Mouse (Mus musculus) bone marrow macrophage, adult 2 months (primary cell): ENCODE measurements around the gene Tecpr2.

Experiments used
- CTCF ChIP-seq: IDR thresholded peaks from 2 replicates; pipeline ENCODE4 v1.5.1; 2012; ENCODE audit warnings: low read depth, mild to moderate bottlenecking, low read length, moderate library complexity
- POLR2A ChIP-seq: IDR thresholded peaks from 2 replicates; pipeline ENCODE4 v1.6.1; 2012; ENCODE audit warnings: mild to moderate bottlenecking, low read depth, low read length, borderline replicate concordance

DNA sequence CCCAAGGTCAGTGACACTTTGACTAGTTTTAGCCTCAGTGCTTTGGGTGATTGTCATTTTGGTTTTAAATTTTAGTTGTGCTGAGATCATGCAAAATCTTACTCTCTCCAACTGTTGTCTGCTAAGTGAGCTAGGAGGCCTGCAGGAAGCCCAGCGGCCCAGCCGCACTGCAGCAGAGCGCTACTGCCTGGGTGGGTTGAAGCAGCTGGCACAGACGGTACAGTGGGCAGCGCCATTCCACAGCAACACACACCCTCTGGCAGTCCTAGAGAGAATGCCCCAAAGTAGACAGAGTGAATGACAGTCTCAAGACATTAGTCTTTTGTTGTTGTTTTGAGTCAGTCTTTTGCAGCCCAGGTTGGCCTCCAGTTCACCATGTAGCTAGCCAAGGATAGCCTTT, 81.3 kb downstream of the Tecpr2 start:
- TF ChIP-seq POLR2A (no peak), CTCF (no peak)
